Mouse (Mus musculus): ENCODE measurements around the gene Inpp5b.

DNA sequence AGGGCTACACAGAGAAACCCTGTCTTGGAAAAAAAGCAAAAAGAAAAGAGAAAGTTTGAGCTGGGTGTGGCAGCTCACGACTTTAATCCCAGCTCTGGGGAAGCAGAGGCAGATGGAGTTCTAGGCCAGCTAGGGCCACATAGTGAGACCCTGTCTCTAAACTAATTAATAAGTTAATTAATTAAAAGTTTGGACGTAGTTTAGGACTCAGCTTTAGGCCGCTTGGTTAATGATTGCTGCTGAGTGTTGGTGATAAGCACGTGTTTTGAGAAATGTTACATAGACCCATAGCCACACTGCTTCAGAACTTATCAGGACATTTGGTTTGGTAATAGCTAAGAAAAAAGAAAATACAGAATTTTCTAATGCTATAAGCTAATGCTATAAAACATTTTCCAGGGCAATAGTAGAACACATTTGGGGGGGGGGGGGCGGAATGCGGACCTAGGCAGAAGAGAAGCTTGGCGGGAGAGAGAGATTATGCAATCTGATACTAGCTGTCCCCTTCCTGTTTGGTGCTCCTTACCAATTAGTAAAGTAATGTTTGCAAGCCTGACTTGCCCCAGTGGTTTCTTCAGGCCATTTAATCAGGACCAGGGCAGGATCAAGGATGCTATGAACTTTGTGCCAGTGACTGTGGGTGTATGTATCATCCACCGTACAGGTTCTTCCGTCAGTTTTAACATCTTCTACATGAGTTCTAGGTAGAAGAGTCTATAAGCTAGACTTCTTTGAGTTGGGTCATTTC lies 67.7 kb downstream of the Inpp5b start:
- no peak for TF ChIP-seq USF1 (IDR thresholded peaks at IDR 0.05; ENCODE audit: low read depth)
- no peak for TF ChIP-seq POLR2A (IDR thresholded peaks at IDR 0.05; ENCODE audit: insufficient read length, low read depth)
- no peak for TF ChIP-seq MAX (IDR thresholded peaks at IDR 0.05; ENCODE audit: low read depth)

Data from myocyte (in vitro differentiated cells).